Mouse (Mus musculus) forebrain, embryonic 13.5 days (tissue): ENCODE measurements around the gene St3gal4. TPM values are rescaled to one million over a fixed set of nuclear protein-coding genes. Genes with fewer than 3 reads are reported as not detected.

Experiments
- ATAC-seq: fragments of 200-750 bp; cut with Nextera tagmentation; 2 replicates; pipeline ENCODE4 v1.8.0; 2017
- H3K27ac ChIP-seq: fragments of 300-500 bp; sonication (generic); 2 replicates; pipeline ENCODE4 v1.5.1; 2015; ENCODE audit warnings: inconsistent platforms, mild to moderate bottlenecking, moderate library complexity
- H3K27me3 ChIP-seq: fragments of 300-500 bp; sonication (generic); 2 replicates; pipeline ENCODE4 v1.6.1; 2015; ENCODE audit warnings: mild to moderate bottlenecking, inconsistent platforms
- H3K36me3 ChIP-seq: fragments of 300-500 bp; sonication (generic); 2 replicates; pipeline ENCODE4 v1.6.1; 2015; ENCODE audit warnings: mild to moderate bottlenecking, inconsistent platforms; ENCODE audit not compliant: poor library complexity, severe bottlenecking
- H3K4me1 ChIP-seq: fragments of 300-500 bp; sonication (generic); 2 replicates; pipeline ENCODE4 v1.6.1; 2015; ENCODE audit warnings: inconsistent platforms
- H3K4me2 ChIP-seq: fragments of 300-500 bp; sonication (generic); 2 replicates; pipeline ENCODE4 v1.6.1; 2015; ENCODE audit warnings: inconsistent platforms, mild to moderate bottlenecking, moderate library complexity
- H3K4me3 ChIP-seq: fragments of 300-500 bp; sonication (generic); 2 replicates; pipeline ENCODE4 v1.5.1; 2015; ENCODE audit warnings: mild to moderate bottlenecking, inconsistent platforms
- H3K9ac ChIP-seq: fragments of 300-500 bp; sonication (generic); 2 replicates; pipeline ENCODE4 v1.6.1; 2015; ENCODE audit warnings: mild to moderate bottlenecking, inconsistent platforms
- H3K9me3 ChIP-seq: fragments of 300-500 bp; sonication (generic); replicated peaks from 2 replicates; pipeline ENCODE4 v1.6.1; 2016; ENCODE audit warnings: inconsistent platforms
- WGBS: fragments of 180-500 bp; shearing (Covaris S2); methylation state at CpG from one replicate; pipeline ENCODE4 v1.1.7; 2015; 5-methylcytosine and 5-hydroxymethylcytosine counted together
- polyA plus RNA-seq: library from polyadenylated mRNA; unstranded; fragments of >200 nt; fragmentation: Nextera tagmentation; extraction: Ambion mirVana; gene quantifications from 2 replicates; pipeline ENCODE4 v1.2.1, GENCODE M21; 2015

Gene St3gal4
- polyA plus RNA-seq, 1 experiment from 2014 or later, result 10.8 TPM

- no peak for ATAC-seq
- WGBS, result 91% methylated on average over 8 of the region's 8 CpGs
- no peak overlapping the region for H3K4me2 ChIP-seq
- H3K27me3 ChIP-seq, result no peaks in the 10 kb centered on the region
- no peak overlapping the region for H3K9ac ChIP-seq
- no peak overlapping the region for H3K4me3 ChIP-seq
- H3K36me3 ChIP-seq, result peaks cover 45% of the 10 kb centered on the region
- H3K9me3 ChIP-seq, result no peaks in the 10 kb centered on the region
- no peaks in the 10 kb centered on the region for H3K4me1 ChIP-seq
- H3K27ac ChIP-seq, result no peak overlapping the region
These were observed 5.5 kb upstream of the St3gal4 start for GRCm38 (mm10) chr9:35124678-35124955.

GRCm38 (mm10) chr9:35123804-35124677 is 5.0 kb upstream of the St3gal4 start:
- 78% methylated on average over 11 of the region's 11 CpGs for WGBS
- Histone ChIP-seq H3K4me2 (no peak overlapping the region), H3K9ac (no peak overlapping the region), H3K4me3 (no peak overlapping the region), H3K4me1 (no peaks in the 10 kb centered on the region), H3K27me3 (no peaks in the 10 kb centered on the region), H3K9me3 (no peaks in the 10 kb centered on the region), H3K27ac (no peak overlapping the region), H3K36me3 (peaks cover 43% of the 10 kb centered on the region)
- no peak for ATAC-seq

GRCm38 (mm10) chr9:35123456-35123803 is 4.4 kb upstream of the St3gal4 start:
- H3K36me3 ChIP-seq, result peaks cover 36% of the 10 kb centered on the region
- no peak overlapping the region for H3K27ac ChIP-seq
- no peaks in the 10 kb centered on the region for H3K9me3 ChIP-seq
- no peak overlapping the region for H3K4me2 ChIP-seq
- no peak for ATAC-seq
- H3K4me1 ChIP-seq, result no peaks in the 10 kb centered on the region
- 69% methylated on average over 2 of the region's 2 CpGs for WGBS
- no peak overlapping the region for H3K9ac ChIP-seq
- H3K27me3 ChIP-seq, result no peaks in the 10 kb centered on the region
- no peak overlapping the region for H3K4me3 ChIP-seq

DNA sequence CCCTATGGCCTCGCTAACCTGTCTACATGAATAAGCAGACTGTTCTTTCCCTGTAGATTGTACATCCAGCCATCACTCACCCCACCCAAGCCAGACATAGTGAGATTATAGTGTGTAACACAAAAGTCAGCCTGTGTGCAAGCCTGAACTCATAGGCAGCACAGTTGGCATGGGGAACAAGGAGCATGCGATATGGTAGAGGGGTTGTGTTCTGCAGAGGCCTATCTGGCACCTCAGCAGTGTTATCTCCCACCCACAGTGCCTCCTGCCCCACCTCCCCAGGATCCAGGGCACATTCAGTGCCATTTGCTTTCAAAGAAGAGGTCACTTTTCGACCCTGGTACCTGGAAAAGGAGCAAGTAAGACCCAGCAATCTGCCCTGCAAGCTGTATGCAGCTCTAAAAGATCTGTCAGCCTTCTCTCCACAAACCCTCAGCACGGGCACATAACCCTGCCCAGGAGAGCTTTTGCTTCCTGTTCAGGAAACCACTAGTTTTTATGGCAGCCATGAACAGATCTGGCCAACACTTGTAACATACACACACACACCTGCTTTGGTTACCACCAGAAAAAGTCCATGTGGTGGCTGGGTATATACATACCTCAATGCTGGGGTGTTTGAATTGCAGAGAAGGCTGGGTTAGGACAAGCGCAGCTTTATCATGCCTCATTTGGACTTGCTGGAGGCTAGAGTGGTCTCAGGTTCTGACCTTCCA is 3.6 kb upstream of the St3gal4 start:
- Histone ChIP-seq H3K9me3 (no peaks in the 10 kb centered on the region), H3K4me2 (no peak overlapping the region), H3K27ac (no peak overlapping the region), H3K4me1 (peaks cover 1% of the 10 kb centered on the region; the same call in 1 of the 2 replicates), H3K36me3 (peaks cover 35% of the 10 kb centered on the region), H3K4me3 (no peak overlapping the region), H3K9ac (no peak overlapping the region), H3K27me3 (no peaks in the 10 kb centered on the region)
- no peak for ATAC-seq
- WGBS, result 86% methylated on average over 5 of the region's 5 CpGs

- Histone ChIP-seq H3K9ac (no peak overlapping the region), H3K4me3 (no peak overlapping the region), H3K4me1 (peaks cover 19% of the 10 kb centered on the region), H3K27ac (no peak overlapping the region), H3K4me2 (no peak overlapping the region), H3K27me3 (no peaks in the 10 kb centered on the region), H3K9me3 (no peaks in the 10 kb centered on the region), H3K36me3 (peaks cover 8% of the 10 kb centered on the region; the same call in 1 of the 2 replicates)
- ATAC-seq, result no peak
- WGBS, result 93% methylated on average over 2 of the region's 2 CpGs
These were observed 505 bp downstream of the St3gal4 start for GRCm38 (mm10) chr9:35118563-35118962.

DNA sequence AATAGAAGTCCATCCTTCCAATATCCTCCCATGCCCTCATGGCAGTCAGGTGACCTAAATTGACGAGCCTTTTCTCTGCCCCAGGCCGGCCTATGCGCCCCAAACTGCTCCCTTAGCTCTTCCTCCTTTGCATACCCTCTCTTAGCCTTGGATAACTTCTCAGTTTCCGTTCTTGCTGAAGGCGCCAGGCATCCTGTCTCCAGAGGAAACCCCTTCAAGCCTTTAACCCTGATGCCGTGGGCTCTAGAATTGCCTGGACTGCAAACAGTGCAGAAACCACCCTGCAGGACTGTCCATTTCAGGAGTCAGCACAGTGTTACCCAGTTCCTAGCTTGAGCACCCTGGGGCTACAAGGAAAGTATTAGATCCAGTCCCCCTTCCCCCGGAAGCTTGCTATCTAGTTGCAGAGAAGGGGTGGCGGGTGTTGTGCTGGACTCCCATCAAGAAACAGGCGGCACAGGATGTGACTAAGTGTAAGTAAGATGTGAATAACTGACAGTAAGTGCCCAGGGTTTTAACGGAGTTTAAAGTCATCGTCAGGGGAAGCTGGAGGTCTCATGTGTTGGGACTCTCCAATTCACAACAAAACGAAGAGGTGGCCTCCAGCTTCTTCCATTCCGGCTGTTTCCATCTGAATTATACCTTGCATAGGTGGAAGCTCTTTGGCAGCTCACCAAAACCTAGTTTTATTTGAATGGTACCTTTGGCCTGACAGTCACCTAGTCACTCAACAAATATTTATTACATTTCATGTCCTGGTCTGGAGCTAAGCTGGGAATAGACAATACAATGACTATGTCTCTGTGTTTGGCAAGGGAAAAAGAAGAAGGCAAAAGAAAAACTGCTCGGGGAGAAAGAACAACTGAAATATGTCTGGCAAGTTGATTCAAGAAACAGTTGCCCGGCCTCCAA is 1.4 kb downstream of the St3gal4 start:
- Histone ChIP-seq H3K4me1 (peaks cover 19% of the 10 kb centered on the region), H3K27ac (no peak overlapping the region), H3K4me2 (peak overlapping the region; percentile 87), H3K36me3 (peaks cover 4% of the 10 kb centered on the region; the same call in 1 of the 2 replicates), H3K9me3 (no peaks in the 10 kb centered on the region), H3K27me3 (no peaks in the 10 kb centered on the region), H3K9ac (peak overlapping the region; percentile 81), H3K4me3 (peak overlapping the region; percentile 64)
- no peak for ATAC-seq
- 35% methylated on average over 15 of the region's 15 CpGs for WGBS

DNA sequence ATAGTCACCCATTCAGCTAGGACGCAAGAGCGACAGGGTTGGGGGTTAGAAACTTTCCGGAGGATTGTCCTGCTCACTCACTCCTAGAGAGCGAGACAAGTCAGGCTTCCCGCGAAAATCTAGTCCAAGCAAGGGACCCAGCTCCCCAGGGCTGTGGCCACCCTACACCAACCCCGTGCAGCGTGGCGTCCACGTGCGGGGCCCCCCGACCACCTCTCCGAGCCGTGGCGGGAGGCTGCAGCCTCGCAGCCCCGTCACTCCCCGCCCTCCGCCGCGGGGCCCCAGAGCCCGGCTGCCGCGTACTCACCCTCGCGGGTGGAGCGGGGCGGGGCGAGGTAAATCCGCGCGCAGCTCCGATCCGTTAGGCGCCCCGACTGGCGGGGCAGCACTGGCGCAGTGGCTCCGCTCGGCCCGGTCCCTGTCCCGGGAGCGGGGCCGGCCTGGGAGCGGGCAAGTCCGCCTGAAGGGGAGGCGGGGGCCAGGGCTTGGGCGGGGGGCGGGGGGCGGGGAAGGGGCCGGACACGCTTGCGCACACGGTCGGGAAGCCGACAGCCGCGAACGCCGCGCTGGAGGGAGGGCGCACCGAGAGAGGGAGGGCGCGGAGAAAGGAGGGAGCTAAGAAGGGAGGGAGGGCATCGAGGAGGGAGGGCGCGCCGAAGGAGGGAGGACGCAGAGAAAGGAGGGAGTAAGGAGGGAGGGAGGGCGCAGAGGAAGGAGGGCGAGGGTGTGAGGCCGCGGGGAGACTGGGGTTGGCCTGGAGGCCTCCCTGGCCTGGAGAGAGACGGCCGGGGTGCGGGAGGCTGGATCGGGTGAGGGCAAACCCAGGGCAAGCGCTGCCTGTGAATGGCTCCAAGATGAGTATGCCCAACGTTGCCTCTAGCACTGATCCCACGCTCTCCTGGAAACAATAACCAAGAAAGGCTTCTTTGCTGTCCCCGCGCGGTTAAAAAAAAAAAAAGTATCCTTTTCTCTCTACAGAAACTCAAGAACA is 2.4 kb downstream of the St3gal4 start:
- no peaks in the 10 kb centered on the region for H3K9me3 ChIP-seq
- no peaks in the 10 kb centered on the region for H3K36me3 ChIP-seq
- under 1% methylated on average over 75 of the region's 84 CpGs for WGBS
- peaks cover 28% of the 10 kb centered on the region for H3K4me1 ChIP-seq
- no peaks in the 10 kb centered on the region for H3K27me3 ChIP-seq
- peak overlapping the region; percentile 55 for H3K27ac ChIP-seq
- peak overlapping the region; percentile 64 for H3K4me3 ChIP-seq
- H3K4me2 ChIP-seq, result peak overlapping the region; percentile 87
- ATAC-seq, result peak; percentile 90
- H3K9ac ChIP-seq, result peak overlapping the region; percentile 81

GRCm38 (mm10) chr9:35115804-35116203 is 3.3 kb downstream of the St3gal4 start:
- ATAC-seq, result no peak
- Histone ChIP-seq H3K27ac (no peak overlapping the region), H3K9me3 (no peaks in the 10 kb centered on the region), H3K4me1 (peaks cover 34% of the 10 kb centered on the region), H3K27me3 (no peaks in the 10 kb centered on the region), H3K9ac (peak overlapping the region; percentile 81), H3K4me2 (peak overlapping the region; percentile 87), H3K36me3 (no peaks in the 10 kb centered on the region), H3K4me3 (peak overlapping the region; percentile 64)
- 48% methylated on average over 4 of the region's 4 CpGs for WGBS

DNA sequence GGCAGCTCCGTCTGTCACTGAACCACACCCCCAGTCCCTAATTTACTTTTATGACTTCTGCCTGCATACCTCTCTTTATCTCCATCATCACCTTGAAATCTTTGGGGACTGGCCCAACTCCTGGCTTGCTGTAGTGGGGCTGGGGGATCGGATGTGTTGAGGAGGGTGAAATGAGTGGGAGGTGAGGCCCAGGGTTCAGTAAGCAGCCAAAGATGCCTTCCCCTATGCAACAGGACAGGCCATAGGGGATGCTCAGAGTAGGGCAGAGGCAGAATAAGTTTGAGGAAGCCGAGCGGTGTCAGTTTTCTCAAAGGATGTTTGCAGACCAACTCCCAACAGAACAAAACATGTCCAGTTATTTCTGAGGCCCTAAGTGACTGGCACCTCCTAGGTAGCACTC is 3.8 kb downstream of the St3gal4 start:
- Histone ChIP-seq H3K9ac (no peak overlapping the region), H3K27ac (no peak overlapping the region), H3K9me3 (no peaks in the 10 kb centered on the region), H3K4me1 (peaks cover 34% of the 10 kb centered on the region), H3K4me2 (peak overlapping the region; percentile 87; the same call in 1 of the 2 replicates), H3K36me3 (no peaks in the 10 kb centered on the region), H3K27me3 (no peaks in the 10 kb centered on the region), H3K4me3 (peak overlapping the region; percentile 64; the same call in 1 of the 2 replicates)
- ATAC-seq, result no peak
- 67% methylated on average over 3 of the region's 4 CpGs for WGBS

DNA sequence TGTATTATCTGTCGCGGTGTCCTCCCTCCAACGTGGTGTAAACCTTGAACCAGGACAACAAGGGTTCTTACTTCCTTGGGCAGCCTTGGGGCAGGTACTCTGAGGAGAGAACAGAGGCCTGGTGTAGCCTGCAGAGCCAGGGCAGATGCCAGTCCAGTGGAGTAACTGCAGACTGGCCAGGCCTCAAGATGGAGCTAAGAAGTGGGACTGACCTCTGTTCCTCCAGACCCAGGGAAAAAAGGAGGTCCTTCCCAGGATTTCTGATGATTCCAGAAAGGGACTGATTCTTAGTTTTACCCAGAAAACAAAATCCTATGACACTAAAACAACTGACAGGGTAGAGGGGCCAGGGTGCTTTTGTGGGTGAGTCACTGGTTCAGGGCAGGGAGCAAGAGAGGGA is 4.8 kb downstream of the St3gal4 start:
- H3K4me2 ChIP-seq, result no peak overlapping the region
- peaks cover 34% of the 10 kb centered on the region for H3K4me1 ChIP-seq
- no peak overlapping the region for H3K27ac ChIP-seq
- ATAC-seq, result no peak
- no peaks in the 10 kb centered on the region for H3K9me3 ChIP-seq
- H3K9ac ChIP-seq, result no peak overlapping the region
- 91% methylated on average over 3 of the region's 3 CpGs for WGBS
- H3K4me3 ChIP-seq, result no peak overlapping the region
- H3K27me3 ChIP-seq, result no peaks in the 10 kb centered on the region
- H3K36me3 ChIP-seq, result no peaks in the 10 kb centered on the region
